Mouse (Mus musculus): ENCODE data around the gene Dthd1. TPM values are rescaled to one million over a fixed set of nuclear protein-coding genes. Genes with fewer than 3 reads are reported as not detected.

Dthd1 gene
- polyA plus RNA-seq, 1 experiment from 2014 or later, result not detected

GRCm38 (mm10) chr5:62814072-62814414 is 420 bp downstream of the Dthd1 start:
- no peak overlapping the region for H3K4me3 ChIP-seq
- no peaks in the 10 kb centered on the region for H3K9me3 ChIP-seq (replicated peaks)
- no peak for ATAC-seq (replicated peaks; ENCODE audit: insufficient number of reproducible peaks, insufficient read depth, low FRiP score, low read depth)
- no peak overlapping the region for H3K4me2 ChIP-seq
- no peaks in the 10 kb centered on the region for H3K36me3 ChIP-seq
- no peak overlapping the region for H3K9ac ChIP-seq
- no peak overlapping the region for H3K27ac ChIP-seq
- H3K27me3 ChIP-seq, result no peaks in the 10 kb centered on the region
- 46% methylated on average over 1 of the region's 1 CpGs for WGBS
- H3K4me1 ChIP-seq (replicated peaks), result no peaks in the 10 kb centered on the region

GRCm38 (mm10) chr5:62815741-62816140 is 2.1 kb downstream of the Dthd1 start:
- Histone ChIP-seq H3K4me2 (no peak overlapping the region), H3K27ac (no peak overlapping the region), H3K27me3 (no peaks in the 10 kb centered on the region), H3K36me3 (no peaks in the 10 kb centered on the region), H3K4me1 (replicated peaks) (no peaks in the 10 kb centered on the region), H3K4me3 (no peak overlapping the region), H3K9me3 (replicated peaks) (no peaks in the 10 kb centered on the region), H3K9ac (no peak overlapping the region)
- 68% methylated on average over 1 of the region's 1 CpGs for WGBS
- ATAC-seq (replicated peaks; ENCODE audit: insufficient number of reproducible peaks, insufficient read depth, low FRiP score, low read depth), result no peak

- H3K4me3 ChIP-seq, result no peak overlapping the region
- no peak overlapping the region for H3K27ac ChIP-seq
- no peak overlapping the region for H3K9ac ChIP-seq
- no peaks in the 10 kb centered on the region for H3K9me3 ChIP-seq (replicated peaks)
- H3K4me2 ChIP-seq, result no peak overlapping the region
- H3K4me1 ChIP-seq (replicated peaks), result no peaks in the 10 kb centered on the region
- H3K27me3 ChIP-seq, result no peaks in the 10 kb centered on the region
- 80% methylated on average over 2 of the region's 2 CpGs for WGBS
- H3K36me3 ChIP-seq, result no peaks in the 10 kb centered on the region
- ATAC-seq (replicated peaks; ENCODE audit: insufficient number of reproducible peaks, insufficient read depth, low FRiP score, low read depth), result no peak
These were observed 5.9 kb downstream of the Dthd1 start for GRCm38 (mm10) chr5:62819567-62819966.

DNA sequence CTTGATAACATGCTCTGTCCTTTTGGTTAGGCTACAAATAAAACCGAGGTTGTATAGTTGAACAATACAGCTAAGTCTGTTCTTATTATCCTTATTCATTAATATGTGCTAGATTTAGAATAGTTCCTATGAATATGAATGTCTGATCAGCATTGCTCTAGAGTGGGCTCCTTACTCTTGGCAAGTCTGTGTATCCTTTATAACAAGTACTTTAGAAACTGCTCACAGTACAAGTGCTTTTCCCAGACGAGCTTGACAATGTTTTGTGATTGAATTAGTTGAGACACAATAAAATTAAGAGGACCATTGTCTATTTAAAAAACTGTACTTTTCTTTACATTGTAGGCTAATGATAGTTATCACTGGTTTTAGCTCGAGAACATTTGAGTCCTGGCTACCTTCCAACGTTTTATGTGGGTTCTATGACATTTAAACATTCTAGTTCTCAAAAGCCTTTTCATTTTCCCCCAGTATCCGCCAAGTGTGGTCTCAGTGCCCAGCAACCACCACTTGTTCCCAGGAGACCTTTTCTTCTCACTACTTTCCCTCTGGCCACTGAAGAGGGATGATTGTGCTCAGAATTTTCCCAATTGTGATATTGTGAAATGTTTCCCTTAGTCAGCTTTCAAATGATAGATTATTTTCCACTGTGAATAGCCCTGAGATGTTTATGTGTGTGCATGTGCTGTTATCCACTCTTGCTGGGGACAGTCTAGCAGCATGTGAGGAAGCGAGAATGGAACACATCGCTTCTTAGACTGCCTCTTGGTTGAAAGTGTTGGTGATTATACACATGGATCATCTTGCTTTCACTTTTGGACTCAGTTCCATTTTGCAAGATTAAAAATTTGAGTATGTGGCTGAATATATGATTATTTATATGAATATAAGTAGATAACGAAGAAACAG is 7.0 kb downstream of the Dthd1 start:
- Histone ChIP-seq H3K27me3 (no peaks in the 10 kb centered on the region), H3K9ac (no peak overlapping the region), H3K4me3 (no peak overlapping the region), H3K9me3 (replicated peaks) (no peaks in the 10 kb centered on the region), H3K36me3 (no peaks in the 10 kb centered on the region), H3K4me1 (replicated peaks) (no peaks in the 10 kb centered on the region), H3K27ac (no peak overlapping the region), H3K4me2 (no peak overlapping the region)
- no peak for ATAC-seq (replicated peaks; ENCODE audit: insufficient number of reproducible peaks, insufficient read depth, low FRiP score, low read depth)
- WGBS, result 61% methylated on average over 8 of the region's 8 CpGs

- no peak for ATAC-seq (replicated peaks; ENCODE audit: insufficient number of reproducible peaks, insufficient read depth, low FRiP score, low read depth)
- Histone ChIP-seq H3K36me3 (no peaks in the 10 kb centered on the region), H3K4me3 (no peak overlapping the region), H3K4me2 (no peak overlapping the region), H3K4me1 (replicated peaks) (no peaks in the 10 kb centered on the region), H3K27me3 (no peaks in the 10 kb centered on the region), H3K9me3 (replicated peaks) (no peaks in the 10 kb centered on the region), H3K9ac (no peak overlapping the region), H3K27ac (no peak overlapping the region)
- WGBS, result 84% methylated on average over 3 of the region's 3 CpGs
These were observed 29.5 kb downstream of the Dthd1 start for GRCm38 (mm10) chr5:62842955-62843730.

GRCm38 (mm10) chr5:62846571-62847131 is 33.0 kb downstream of the Dthd1 start:
- H3K27me3 ChIP-seq, result no peaks in the 10 kb centered on the region
- H3K27ac ChIP-seq, result no peak overlapping the region
- no peak overlapping the region for H3K9ac ChIP-seq
- no peaks in the 10 kb centered on the region for H3K36me3 ChIP-seq
- WGBS, result 71% methylated on average over 6 of the region's 6 CpGs
- no peak overlapping the region for H3K4me3 ChIP-seq
- no peaks in the 10 kb centered on the region for H3K9me3 ChIP-seq (replicated peaks)
- H3K4me1 ChIP-seq (replicated peaks), result no peaks in the 10 kb centered on the region
- ATAC-seq (replicated peaks; ENCODE audit: insufficient number of reproducible peaks, insufficient read depth, low FRiP score, low read depth), result no peak
- H3K4me2 ChIP-seq, result no peak overlapping the region

DNA sequence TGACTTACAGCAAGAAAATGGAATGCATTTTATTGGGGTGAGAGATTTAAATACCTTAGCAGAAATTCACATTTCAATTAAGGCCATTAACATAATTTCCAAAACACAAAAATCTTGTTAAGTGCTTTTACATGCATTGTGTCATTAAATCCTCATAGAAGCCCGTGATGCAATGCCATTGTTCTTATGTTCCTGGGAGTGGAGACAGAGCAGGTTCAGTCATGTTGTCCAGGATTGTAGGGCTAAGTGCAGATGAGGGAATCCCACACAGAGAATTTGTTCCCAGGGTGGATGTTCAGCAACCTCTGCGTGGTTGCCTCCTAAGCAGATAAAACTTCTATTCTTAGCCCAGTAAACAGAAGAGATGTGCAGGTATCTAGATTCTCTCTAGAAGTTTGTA is 37.7 kb downstream of the Dthd1 start:
- Histone ChIP-seq H3K27me3 (no peaks in the 10 kb centered on the region), H3K4me2 (no peak overlapping the region), H3K9me3 (replicated peaks) (no peaks in the 10 kb centered on the region), H3K27ac (no peak overlapping the region), H3K4me3 (no peak overlapping the region), H3K4me1 (replicated peaks) (no peaks in the 10 kb centered on the region), H3K9ac (no peak overlapping the region), H3K36me3 (no peaks in the 10 kb centered on the region)
- 50% methylated on average over 2 of the region's 2 CpGs for WGBS
- no peak for ATAC-seq (replicated peaks; ENCODE audit: insufficient number of reproducible peaks, insufficient read depth, low FRiP score, low read depth)

- no peaks in the 10 kb centered on the region for H3K36me3 ChIP-seq
- H3K9ac ChIP-seq, result no peak overlapping the region
- H3K27me3 ChIP-seq, result no peaks in the 10 kb centered on the region
- H3K4me3 ChIP-seq, result no peak overlapping the region
- ATAC-seq (replicated peaks; ENCODE audit: insufficient number of reproducible peaks, insufficient read depth, low FRiP score, low read depth), result no peak
- H3K4me2 ChIP-seq, result no peak overlapping the region
- H3K9me3 ChIP-seq (replicated peaks), result no peaks in the 10 kb centered on the region
- H3K27ac ChIP-seq, result no peak overlapping the region
- H3K4me1 ChIP-seq (replicated peaks), result no peaks in the 10 kb centered on the region
- 90% methylated on average over 4 of the region's 4 CpGs for WGBS
These were observed 40.8 kb downstream of the Dthd1 start for GRCm38 (mm10) chr5:62854361-62854844.

DNA sequence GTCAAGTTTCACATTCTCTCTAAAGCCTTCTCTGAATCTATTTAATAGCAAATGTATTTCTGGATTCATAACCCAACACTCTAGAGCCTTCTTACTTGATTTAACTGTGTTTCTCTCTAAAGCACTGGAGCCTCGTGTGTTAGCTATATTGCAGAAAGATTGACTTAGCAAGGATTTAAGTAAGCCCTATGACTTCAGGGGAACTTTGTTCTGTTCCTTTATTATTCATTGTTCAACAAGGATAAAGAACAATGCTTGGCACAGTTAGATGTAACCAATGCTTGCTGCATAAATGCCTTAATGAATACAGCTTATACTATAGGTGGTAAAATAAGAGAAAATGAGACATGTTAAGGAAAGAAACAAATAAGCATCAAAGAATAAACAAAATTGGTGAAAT is 43.9 kb downstream of the Dthd1 start:
- H3K4me2 ChIP-seq, result no peak overlapping the region
- no peak overlapping the region for H3K4me3 ChIP-seq
- H3K9ac ChIP-seq, result no peak overlapping the region
- 72% methylated on average over 1 of the region's 1 CpGs for WGBS
- H3K4me1 ChIP-seq (replicated peaks), result no peaks in the 10 kb centered on the region
- H3K27me3 ChIP-seq, result no peaks in the 10 kb centered on the region
- no peaks in the 10 kb centered on the region for H3K9me3 ChIP-seq (replicated peaks)
- H3K27ac ChIP-seq, result no peak overlapping the region
- ATAC-seq (replicated peaks; ENCODE audit: insufficient number of reproducible peaks, insufficient read depth, low FRiP score, low read depth), result no peak
- H3K36me3 ChIP-seq, result no peaks in the 10 kb centered on the region

GRCm38 (mm10) chr5:62858282-62858681 is 44.7 kb downstream of the Dthd1 start:
- Histone ChIP-seq H3K36me3 (no peaks in the 10 kb centered on the region), H3K9ac (no peak overlapping the region), H3K27me3 (no peaks in the 10 kb centered on the region), H3K9me3 (replicated peaks) (no peaks in the 10 kb centered on the region), H3K4me3 (no peak overlapping the region), H3K4me2 (no peak overlapping the region), H3K4me1 (replicated peaks) (no peaks in the 10 kb centered on the region), H3K27ac (no peak overlapping the region)
- ATAC-seq (replicated peaks; ENCODE audit: insufficient number of reproducible peaks, insufficient read depth, low FRiP score, low read depth), result no peak
- WGBS, result 57% methylated on average over 2 of the region's 2 CpGs

DNA sequence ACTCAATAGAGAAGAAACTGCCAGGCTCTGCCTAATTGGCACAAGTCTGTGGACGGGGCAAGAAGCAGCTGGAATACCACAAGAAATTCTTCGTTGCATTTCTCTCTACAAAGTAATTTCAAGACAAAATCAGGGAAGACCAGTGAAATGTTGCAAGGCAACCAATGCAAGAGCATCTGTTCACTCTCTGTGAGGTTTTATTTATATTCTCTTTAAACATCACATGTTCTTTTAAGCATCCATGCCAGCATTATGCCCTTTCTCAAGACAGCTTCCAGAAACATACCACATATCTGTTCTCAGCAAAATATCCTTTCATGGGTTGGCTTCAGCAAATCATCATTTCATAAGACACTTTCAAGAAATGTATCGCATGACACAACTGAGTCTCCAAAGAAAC is 50.7 kb downstream of the Dthd1 start:
- H3K4me2 ChIP-seq, result no peak overlapping the region

More for the DNA sequence above, 50.7 kb downstream of the Dthd1 start:
- no peak for ATAC-seq (replicated peaks; ENCODE audit: insufficient number of reproducible peaks, insufficient read depth, low FRiP score, low read depth)
- 74% methylated on average over 3 of the region's 3 CpGs for WGBS
- H3K27ac ChIP-seq, result no peak overlapping the region
- no peaks in the 10 kb centered on the region for H3K4me1 ChIP-seq (replicated peaks)
- no peak overlapping the region for H3K4me3 ChIP-seq
- H3K9ac ChIP-seq, result no peak overlapping the region
- H3K9me3 ChIP-seq (replicated peaks), result no peaks in the 10 kb centered on the region
- H3K36me3 ChIP-seq, result no peaks in the 10 kb centered on the region
- no peaks in the 10 kb centered on the region for H3K27me3 ChIP-seq
